Mouse (Mus musculus): Measurements from ENCODE around the gene Rtp3.

GRCm38 (mm10) chr9:110999056-110999455 is 8.7 kb upstream of the Rtp3 start:
- TF ChIP-seq CTCF (IDR thresholded peaks at IDR 0.05): no peak
- TF ChIP-seq EP300 (IDR thresholded peaks at IDR 0.05): peak; percentile 84

Measured in lung, postnatal 0 days (tissue).